Mouse (Mus musculus) olfactory bulb, adult 2 months (tissue): ENCODE measurements at regions not wholly inside any gene's neighbourhood (a gene's known extent, or its start where the extent isn't known, plus 50 kb on each side); places are given as distances from the start of the nearest gene placed in this dataset.

Experiments used
- CTCF ChIP-seq: fragments of 200-500 bp; IDR thresholded peaks from 2 replicates; pipeline ENCODE4 v1.5.1; 2012; ENCODE audit warnings: low read depth, mild to moderate bottlenecking, low read length, moderate library complexity; ENCODE audit not compliant: insufficient read depth
- POLR2A ChIP-seq: fragments of 200-500 bp; IDR thresholded peaks from 2 replicates; pipeline ENCODE4 v1.6.1; 2012; ENCODE audit warnings: mild to moderate bottlenecking, low read depth, low read length, moderate library complexity; ENCODE audit not compliant: insufficient read depth

DNA sequence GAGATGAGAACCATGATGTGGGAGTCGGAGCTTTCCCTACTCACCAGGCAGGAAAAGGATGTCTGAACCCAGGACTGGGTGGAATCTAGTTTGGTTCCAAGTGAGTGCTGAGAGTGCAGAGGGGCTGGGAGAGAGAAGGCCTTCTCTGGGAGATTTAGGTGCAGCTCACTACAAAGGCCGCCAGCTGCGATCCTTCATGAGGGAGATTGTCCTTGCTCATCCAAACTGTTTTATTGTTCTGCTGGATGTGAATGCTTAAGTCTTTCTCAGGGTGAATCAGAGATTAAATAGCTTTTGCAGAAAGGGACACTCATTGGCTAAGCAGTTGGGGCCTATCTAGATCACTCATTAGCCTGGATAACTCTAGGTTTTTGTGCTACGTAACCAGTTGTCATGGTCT is 175.7 kb upstream of the Zfp618 start:
- TF ChIP-seq CTCF (no peak), POLR2A (no peak)
